Mouse (Mus musculus) central nervous system, embryonic 11.5 days (tissue): ENCODE measurements around the gene Grip1. TPM values are rescaled to one million over a fixed set of nuclear protein-coding genes. Genes with fewer than 3 reads are reported as not detected.

Experiments
- polyA plus RNA-seq: library from polyadenylated mRNA; depleted of rRNA; stranded (reverse); fragments of >200 nt; gene quantifications from 2 replicates; pipeline ENCODE4 v1.2.3, GENCODE M21; 2012; rRNA removed

Grip1 gene
- 10.3 and 11.2 TPM in 2 replicates for polyA plus RNA-seq

DNA sequence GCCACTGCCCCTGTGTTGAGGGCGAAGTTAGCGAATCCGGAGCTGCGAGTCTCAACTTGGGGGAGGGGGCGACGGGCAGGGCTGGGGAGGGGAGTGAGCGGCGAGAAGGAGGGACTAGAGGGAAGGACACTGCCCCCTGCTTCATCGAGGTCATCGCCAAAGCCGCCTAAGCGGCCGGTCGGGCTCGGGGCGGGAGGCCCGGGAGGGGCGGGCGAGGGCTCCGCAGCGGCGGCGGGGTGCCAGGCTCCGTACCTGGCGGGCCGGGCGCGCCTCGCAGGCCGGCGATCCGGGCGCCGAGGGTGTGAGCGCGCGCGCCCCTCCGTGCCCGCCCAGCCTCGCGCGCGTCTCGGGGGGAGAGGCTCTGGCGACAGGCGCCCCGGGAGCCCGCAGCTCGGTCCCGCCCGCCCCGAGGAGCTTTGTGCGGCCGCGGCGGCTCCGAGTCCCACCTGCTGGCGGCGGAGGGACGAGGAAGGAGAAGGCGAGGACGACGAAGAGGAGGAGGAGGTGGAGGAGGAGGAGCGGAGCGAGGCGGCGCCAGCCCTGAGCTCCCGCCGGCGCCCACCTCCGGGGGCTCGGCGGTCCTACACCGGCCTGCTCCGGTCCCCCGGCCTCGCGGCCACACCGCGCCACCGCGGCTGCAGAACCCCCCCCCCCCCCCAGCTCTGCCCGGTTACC lies at the start of gene Grip1:
Gene Grip1 (plus strand): TSS at position 400 of the 675 bp plus-strand sequence.

DNA sequence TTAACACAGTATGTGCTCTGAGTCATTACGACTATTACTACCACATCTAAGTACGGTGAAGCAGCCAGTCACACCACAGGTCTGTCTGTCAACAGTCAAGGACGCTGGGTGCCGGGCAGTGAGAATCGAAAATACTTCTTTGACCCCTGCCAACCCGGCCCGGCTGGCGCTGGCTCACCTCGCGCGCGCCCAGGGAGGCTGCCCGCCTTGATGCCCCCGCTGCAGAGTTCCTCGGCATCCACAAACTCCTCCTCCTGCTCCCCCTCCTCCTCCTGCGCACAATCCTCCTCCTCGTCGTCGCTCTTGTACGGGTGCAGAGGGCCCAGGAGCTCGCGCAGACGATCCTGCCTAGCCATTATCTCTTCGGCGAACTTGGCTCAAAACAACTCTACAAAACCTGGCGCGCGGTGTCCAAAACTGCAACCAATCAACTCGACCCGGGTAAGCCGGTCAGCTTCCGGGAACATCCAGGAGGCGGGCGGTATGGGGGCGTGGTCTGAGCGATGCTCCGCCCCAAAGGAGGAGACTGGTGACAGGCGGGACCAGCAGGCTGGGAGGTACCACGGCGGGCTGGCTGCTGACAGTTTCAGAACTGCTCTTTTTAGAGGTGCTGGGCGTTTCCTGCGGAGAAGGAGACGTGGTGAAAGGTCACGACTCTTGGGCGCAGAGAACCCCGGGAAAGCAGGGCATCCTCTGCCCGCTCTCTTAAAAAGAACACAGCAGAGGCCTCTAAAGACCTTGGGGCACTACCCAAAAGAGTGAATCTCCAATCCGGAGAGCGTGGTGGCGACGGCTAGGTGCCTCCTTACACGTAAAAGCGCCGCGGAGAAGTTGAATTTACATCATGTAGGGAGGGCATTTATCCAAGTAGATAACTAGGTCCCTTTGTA lies 659.1 kb downstream of the Grip1 start, which contains the start of gene Helb:
Gene Helb (minus strand): TSS at position 481 of the 890 bp plus-strand sequence.

Other genes with a start within 250 kb of the Grip1 start
- 50.5 and 69.3 TPM in 2 replicates for gene Cand1, start 213.8 kb upstream of the Grip1 start, polyA plus RNA-seq